Mouse (Mus musculus) myocyte (in vitro differentiated cells): ENCODE measurements at regions not wholly inside any gene's neighbourhood (a gene's known extent, or its start where the extent isn't known, plus 50 kb on each side); places are given as distances from the start of the nearest gene placed in this dataset.

Experiments used
- MAX ChIP-seq: IDR thresholded peaks from one replicate; pipeline ENCODE4 v1.6.1; 2011; ENCODE audit warnings: low read depth, mild to moderate bottlenecking, control low read depth
- SRF ChIP-seq: IDR thresholded peaks from one replicate; pipeline ENCODE4 v1.6.1; 2011; ENCODE audit warnings: low read depth; ENCODE audit not compliant: control insufficient read depth, insufficient read length
- TCF12 ChIP-seq: IDR thresholded peaks from one replicate; pipeline ENCODE4 v1.6.1; 2011; ENCODE audit warnings: mild to moderate bottlenecking, control low read depth; ENCODE audit not compliant: poor library complexity, insufficient read depth, severe bottlenecking
- USF1 ChIP-seq: IDR thresholded peaks from one replicate; pipeline ENCODE4 v1.6.1; 2011; ENCODE audit warnings: low read depth, mild to moderate bottlenecking, control low read depth, moderate library complexity

DNA sequence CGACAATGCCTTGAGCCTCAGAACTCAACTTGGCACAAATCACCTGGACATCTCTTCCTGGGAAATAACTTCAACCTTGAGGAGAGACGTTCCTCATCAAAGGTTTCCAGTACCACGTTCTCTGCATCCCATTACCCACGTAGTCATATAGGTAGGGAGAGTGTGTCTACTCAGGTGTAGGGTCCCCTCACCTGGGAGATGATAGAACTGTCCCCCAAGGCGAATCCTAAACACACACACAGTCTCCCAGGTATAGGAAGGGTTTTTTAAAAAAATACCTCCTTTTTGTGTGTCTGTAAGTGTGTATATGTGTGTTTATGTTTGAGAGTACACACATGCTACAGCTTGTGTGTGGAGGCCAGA is 55.0 kb upstream of the Zfp703 start:
- TF ChIP-seq TCF12 (no peak), USF1 (no peak), SRF (no peak), MAX (no peak)
